In genomic region chr6:12170722-12171121, GRCm38 (mm10) we compare ENCODE assay signal across 18 mouse cellular contexts.
"Had no signal": no experiment of that assay in that cellular context is flagged by ENCODE, and none has a peak within 500 bp of the region (broad histone marks: within the 10 kb centered on the region; RNA-seq: fewer than 3 reads in every experiment).

No protein-coding gene starts in this region.

- H3K36me3 ChIP-seq: liver, embryonic 13.5 days; midbrain, embryonic 10.5 days; midbrain, embryonic 13.5 days; neural tube, embryonic 13.5 days had no signal

- H3K27ac ChIP-seq: liver, embryonic 13.5 days; midbrain, embryonic 10.5 days; midbrain, embryonic 13.5 days; neural tube, embryonic 13.5 days had no signal

- H3K4me3 ChIP-seq: liver, embryonic 13.5 days; megakaryocyte, embryonic 14.5 days; midbrain, embryonic 10.5 days; midbrain, embryonic 13.5 days; myocyte; neural tube, embryonic 13.5 days had no signal

- ATAC-seq: intestine, embryonic 16.5 days; lung, postnatal 0 days; midbrain, embryonic 13.5 days; midbrain, embryonic 16.5 days had no signal

- H3K4me2 ChIP-seq: liver, embryonic 13.5 days; midbrain, embryonic 13.5 days; neural tube, embryonic 13.5 days had no signal

- H3K27me3 ChIP-seq: liver, embryonic 13.5 days; megakaryocyte, embryonic 14.5 days; midbrain, embryonic 13.5 days; neural tube, embryonic 13.5 days had no signal

- H3K4me1 ChIP-seq: liver, embryonic 13.5 days; megakaryocyte, embryonic 14.5 days; midbrain, embryonic 10.5 days; midbrain, embryonic 13.5 days; neural tube, embryonic 13.5 days had no signal

- H3K9me3 ChIP-seq: liver, embryonic 13.5 days; megakaryocyte, embryonic 14.5 days; midbrain, embryonic 10.5 days; midbrain, embryonic 13.5 days had no signal

- DNase-seq: kidney, adult 18-20 months; kidney, adult 9 months; kidney, postnatal 14 days; kidney, postnatal 4 days; liver, embryonic 13.5 days; lung, adult 2 months; lung, postnatal 36 days; retina, postnatal 1 day; thymus, adult 18-20 months; thymus, postnatal 36 days had no signal

- H3K9ac ChIP-seq: liver, embryonic 13.5 days; midbrain, embryonic 13.5 days; neural tube, embryonic 13.5 days had no signal
